Mouse (Mus musculus): ENCODE results near the gene Scamp2. TPM values are rescaled to one million over a fixed set of nuclear protein-coding genes. Genes with fewer than 3 reads are reported as not detected.
A peak's percentile ranks its signal among the peaks of the same experiment; 100 is the strongest.

Scamp2 gene
- polyA plus RNA-seq, 1 experiment from 2014 or later = 69.5 TPM

- Histone ChIP-seq H3K27me3 (replicated peaks; ENCODE audit: insufficient read depth, low read length) (no peaks in the 10 kb centered on the region), H3K9ac (replicated peaks; ENCODE audit: low read depth) (peak within 1 kb of the TSS; percentile 52), H3K4me1 (ENCODE audit: insufficient read depth, low read depth, low read length) (no peaks in the 10 kb centered on the region), H3K36me3 (ENCODE audit: insufficient read depth, low read length) (peaks cover 4% of the 10 kb centered on the region; the same call in 1 of the 2 replicates), H3K9me3 (ENCODE audit: low read length) (no peaks in the 10 kb centered on the region), H3K4me2 (replicated peaks; ENCODE audit: low read depth, low read length) (peak within 1 kb of the TSS; percentile 66), H3K27ac (ENCODE audit: low read length) (peak within 1 kb of the TSS; percentile 65), H3K4me3 (ENCODE audit: low read depth, low read length) (peak within 1 kb of the TSS; percentile 74)
- 3% methylated on average over 45 of the region's 45 CpGs for WGBS
- peak; percentile 93 for DNase-seq (ENCODE audit: low spot score)
- peak; percentile 95 for ATAC-seq
- TF ChIP-seq CTCF (IDR thresholded peaks at IDR 0.05) = no peak
- no peak for TF ChIP-seq EP300 (IDR thresholded peaks at IDR 0.05)
Measured at GRCm38 (mm10) chr9:57537044-57537727, 23.6 kb upstream of the Scamp2 start, which contains the start of gene Fam219b. Fam219b (plus strand) TSS chr9:57537528.

- Histone ChIP-seq H3K9ac (replicated peaks; ENCODE audit: low read depth) (peak overlapping the region; percentile 52), H3K27me3 (replicated peaks; ENCODE audit: insufficient read depth, low read length) (no peaks in the 10 kb centered on the region), H3K4me2 (replicated peaks; ENCODE audit: low read depth, low read length) (peak overlapping the region; percentile 66), H3K4me1 (ENCODE audit: insufficient read depth, low read depth, low read length) (no peaks in the 10 kb centered on the region), H3K36me3 (ENCODE audit: insufficient read depth, low read length) (no peaks in the 10 kb centered on the region), H3K9me3 (ENCODE audit: low read length) (no peaks in the 10 kb centered on the region), H3K4me3 (ENCODE audit: low read depth, low read length) (peak overlapping the region; percentile 74), H3K27ac (ENCODE audit: low read length) (peak overlapping the region; percentile 65)
- 0% methylated on average over 21 of the region's 24 CpGs for WGBS
- ATAC-seq (peak; percentile 52), DNase-seq (ENCODE audit: low spot score) (no peak)
- TF ChIP-seq CTCF (IDR thresholded peaks at IDR 0.05) (no peak), EP300 (IDR thresholded peaks at IDR 0.05) (no peak)
Measured at GRCm38 (mm10) chr9:57537728-57538181, 23.0 kb upstream of the Scamp2 start.

- Histone ChIP-seq H3K36me3 (ENCODE audit: insufficient read depth, low read length) (0 out of 2 replicates have a peak, but pooled peaks cover 2% of the 10 kb centered on the region), H3K4me3 (ENCODE audit: low read depth, low read length) (no peak overlapping the region), H3K4me1 (ENCODE audit: insufficient read depth, low read depth, low read length) (no peaks in the 10 kb centered on the region), H3K4me2 (replicated peaks; ENCODE audit: low read depth, low read length) (no peak overlapping the region), H3K9ac (replicated peaks; ENCODE audit: low read depth) (no peak overlapping the region), H3K27ac (ENCODE audit: low read length) (no peak overlapping the region), H3K9me3 (ENCODE audit: low read length) (no peaks in the 10 kb centered on the region), H3K27me3 (replicated peaks; ENCODE audit: insufficient read depth, low read length) (no peaks in the 10 kb centered on the region)
- WGBS = 84% methylated on average over 2 of the region's 2 CpGs
- no peak for ATAC-seq
- DNase-seq (ENCODE audit: low spot score) = no peak
- TF ChIP-seq EP300 (IDR thresholded peaks at IDR 0.05) (no peak), CTCF (IDR thresholded peaks at IDR 0.05) (no peak)
Measured at GRCm38 (mm10) chr9:57539550-57539949, 21.2 kb upstream of the Scamp2 start.

- H3K4me2 ChIP-seq (replicated peaks; ENCODE audit: low read depth, low read length) = no peak overlapping the region
- no peaks in the 10 kb centered on the region for H3K9me3 ChIP-seq (ENCODE audit: low read length)
- DNase-seq (ENCODE audit: low spot score) (peak; percentile 75), ATAC-seq (no peak)
- H3K27ac ChIP-seq (ENCODE audit: low read length) = no peak overlapping the region
- 0% methylated on average over 1 of the region's 1 CpGs for WGBS
- no peak overlapping the region for H3K4me3 ChIP-seq (ENCODE audit: low read depth, low read length)
- no peaks in the 10 kb centered on the region for H3K27me3 ChIP-seq (replicated peaks; ENCODE audit: insufficient read depth, low read length)
- no peak for TF ChIP-seq EP300 (IDR thresholded peaks at IDR 0.05)
- TF ChIP-seq CTCF (IDR thresholded peaks at IDR 0.05) = peak; percentile 77
- H3K9ac ChIP-seq (replicated peaks; ENCODE audit: low read depth) = no peak overlapping the region
- H3K36me3 ChIP-seq (ENCODE audit: insufficient read depth, low read length) = 0 out of 2 replicates have a peak, but pooled peaks cover 8% of the 10 kb centered on the region
- H3K4me1 ChIP-seq (ENCODE audit: insufficient read depth, low read depth, low read length) = no peaks in the 10 kb centered on the region
Measured at GRCm38 (mm10) chr9:57541312-57541711, 19.4 kb upstream of the Scamp2 start.

- ATAC-seq = no peak
- Histone ChIP-seq H3K4me3 (ENCODE audit: low read depth, low read length) (no peak overlapping the region), H3K27ac (ENCODE audit: low read length) (no peak overlapping the region), H3K36me3 (ENCODE audit: insufficient read depth, low read length) (0 out of 2 replicates have a peak, but pooled peaks cover 12% of the 10 kb centered on the region), H3K9ac (replicated peaks; ENCODE audit: low read depth) (no peak overlapping the region), H3K27me3 (replicated peaks; ENCODE audit: insufficient read depth, low read length) (no peaks in the 10 kb centered on the region), H3K4me2 (replicated peaks; ENCODE audit: low read depth, low read length) (no peak overlapping the region), H3K4me1 (ENCODE audit: insufficient read depth, low read depth, low read length) (no peaks in the 10 kb centered on the region), H3K9me3 (ENCODE audit: low read length) (no peaks in the 10 kb centered on the region)
- DNase-seq (ENCODE audit: low spot score) = no peak
- TF ChIP-seq EP300 (IDR thresholded peaks at IDR 0.05) = no peak
- no peak for TF ChIP-seq CTCF (IDR thresholded peaks at IDR 0.05)
- WGBS = 76% methylated on average over 3 of the region's 3 CpGs
Measured at GRCm38 (mm10) chr9:57543951-57544350, 16.8 kb upstream of the Scamp2 start.

GRCm38 (mm10) chr9:57547287-57547686 lies 13.5 kb upstream of the Scamp2 start:
- Histone ChIP-seq H3K4me2 (replicated peaks; ENCODE audit: low read depth, low read length) (no peak overlapping the region), H3K4me3 (ENCODE audit: low read depth, low read length) (no peak overlapping the region), H3K36me3 (ENCODE audit: insufficient read depth, low read length) (0 out of 2 replicates have a peak, but pooled peaks cover 13% of the 10 kb centered on the region), H3K9ac (replicated peaks; ENCODE audit: low read depth) (no peak overlapping the region), H3K27me3 (replicated peaks; ENCODE audit: insufficient read depth, low read length) (no peaks in the 10 kb centered on the region), H3K4me1 (ENCODE audit: insufficient read depth, low read depth, low read length) (peaks cover 4% of the 10 kb centered on the region; the same call in 1 of the 2 replicates), H3K27ac (ENCODE audit: low read length) (no peak overlapping the region), H3K9me3 (ENCODE audit: low read length) (no peaks in the 10 kb centered on the region)
- DNase-seq (ENCODE audit: low spot score) (peak; percentile 26), ATAC-seq (no peak)
- 63% methylated on average over 5 of the region's 5 CpGs for WGBS
- TF ChIP-seq EP300 (IDR thresholded peaks at IDR 0.05) = no peak
- TF ChIP-seq CTCF (IDR thresholded peaks at IDR 0.05) = no peak

All from lung, postnatal 0 days (tissue).